In genomic region chr7:105738286-105738685, GRCm38 (mm10) we compare ENCODE assay signal across 8 mouse cellular contexts. TPM values are rescaled to one million over a fixed set of nuclear protein-coding genes. Genes with fewer than 3 reads are reported as not detected.
DNase-seq lines count a peak whose midpoint lies in the region; ATAC-seq and TF ChIP-seq lines count a peak whose summit lies in the region.

No protein-coding gene starts in this region.

- no peak for TF ChIP-seq POLR2A in small intestine, adult 2 months (IDR thresholded peaks at IDR 0.05; ENCODE audit: low read depth, low read length)

- H3K4me3 ChIP-seq in gastrocnemius, adult 2 months: peak overlapping the region; percentile 77
- peak overlapping the region; percentile 41 for H3K4me3 ChIP-seq in lung, embryonic 16.5 days (ENCODE audit: low read length)
- H3K4me3 ChIP-seq in intestine, postnatal 0 days (ENCODE audit: low read depth, low read length): peak overlapping the region; percentile 93
- H3K4me3 ChIP-seq in small intestine, adult 2 months (ENCODE audit: low read depth, low read length): no peak overlapping the region

- TF ChIP-seq CTCF in gastrocnemius, adult 2 months (IDR thresholded peaks at IDR 0.05): no peak
- no peak for TF ChIP-seq CTCF in intestine, postnatal 0 days (IDR thresholded peaks at IDR 0.05; ENCODE audit: low read depth)
- TF ChIP-seq CTCF in small intestine, adult 2 months (IDR thresholded peaks at IDR 0.05; ENCODE audit: extremely low read depth, insufficient read length, insufficient replicate concordance, low read depth, low read length): no peak

- H3K9me3 ChIP-seq in lung, embryonic 16.5 days (ENCODE audit: control insufficient read depth, low read length): no peaks in the 10 kb centered on the region
- H3K9me3 ChIP-seq in intestine, postnatal 0 days (ENCODE audit: control insufficient read depth): no peaks in the 10 kb centered on the region

- no peaks in the 10 kb centered on the region for H3K27me3 ChIP-seq in lung, embryonic 16.5 days (ENCODE audit: control insufficient read depth, insufficient read depth, low read depth, low read length)
- H3K27me3 ChIP-seq in intestine, postnatal 0 days (replicated peaks; ENCODE audit: control insufficient read depth, insufficient read depth, low read length): no peaks in the 10 kb centered on the region
- H3K27me3 ChIP-seq in small intestine, adult 2 months (ENCODE audit: control insufficient read depth, insufficient read depth, low read length): no peaks in the 10 kb centered on the region

- WGBS in lung, embryonic 16.5 days: 63% methylated on average over 2 of the region's 2 CpGs
- WGBS in intestine, postnatal 0 days: 51% methylated on average over 2 of the region's 2 CpGs
- 72% methylated on average over 2 of the region's 2 CpGs for WGBS in small intestine, adult 2 months

- peak overlapping the region; percentile 99 for H3K27ac ChIP-seq in gastrocnemius, adult 2 months
- peak overlapping the region; percentile 98 for H3K27ac ChIP-seq in lung, embryonic 16.5 days (ENCODE audit: low read length)
- H3K27ac ChIP-seq in intestine, postnatal 0 days (ENCODE audit: low read depth, low read length): peak overlapping the region; percentile 78
- peak overlapping the region; percentile 92 for H3K27ac ChIP-seq in small intestine, adult 2 months (ENCODE audit: insufficient read depth, low read depth, low read length)

- H3K36me3 ChIP-seq in lung, embryonic 16.5 days (ENCODE audit: control insufficient read depth, insufficient read depth, low read length): peaks cover 34% of the 10 kb centered on the region
- peaks cover 41% of the 10 kb centered on the region for H3K36me3 ChIP-seq in intestine, postnatal 0 days (ENCODE audit: control insufficient read depth, insufficient read depth)
- H3K36me3 ChIP-seq in small intestine, adult 2 months (ENCODE audit: control insufficient read depth, insufficient read depth, low read length): peaks cover 28% of the 10 kb centered on the region

- no peak for DNase-seq in gastrocnemius, adult 2 months
- no peak for DNase-seq in gastrocnemius, postnatal 10 days
- DNase-seq in lung, postnatal 4 days: no peak
- no peak for DNase-seq in adrenal gland, postnatal 36 days
- no peak for DNase-seq in layer of hippocampus, adult 11-12 months (ENCODE audit: low spot score)

- peak overlapping the region; percentile 78 for H3K4me2 ChIP-seq in lung, embryonic 16.5 days (ENCODE audit: low read depth, low read length)
- H3K4me2 ChIP-seq in intestine, postnatal 0 days (replicated peaks; ENCODE audit: low read depth): peak overlapping the region; percentile 92

- H3K4me1 ChIP-seq in lung, embryonic 16.5 days (replicated peaks; ENCODE audit: control insufficient read depth, insufficient read depth, low read length): peaks cover 35% of the 10 kb centered on the region
- H3K4me1 ChIP-seq in intestine, postnatal 0 days (replicated peaks; ENCODE audit: control insufficient read depth, insufficient read depth, low read length): no peaks in the 10 kb centered on the region
- H3K4me1 ChIP-seq in small intestine, adult 2 months (ENCODE audit: control insufficient read depth, insufficient read depth, insufficient read length, low read length): peaks cover 3% of the 10 kb centered on the region; the same call in 1 of the 2 replicates

- peak overlapping the region; percentile 62 for H3K9ac ChIP-seq in lung, embryonic 16.5 days (ENCODE audit: low read length)
- H3K9ac ChIP-seq in intestine, postnatal 0 days (ENCODE audit: low read depth, low read length): peak overlapping the region; percentile 43; the same call in 1 of the 2 replicates

- intact Hi-C loops in gastrocnemius, adult 2 months (cut with DNase I): loop anchor here (5.0 to 10.0 kb wide), 2 partner anchors 96 to 183 kb away; partner anchors contain the start of genes Arfip2, Gm45799, Smpd1 and Timm10b

- ATAC-seq in lung, embryonic 16.5 days (ENCODE audit: low read depth): no peak
- ATAC-seq in intestine, postnatal 0 days: no peak

RNA-seq across cellular contexts. Expression of gene Rrp8, which starts 1.1 kb away (rescaled TPM):
- total RNA-seq in gastrocnemius, adult 2 months (2021): 10 to 100 TPM; 12.2 to 12.3 TPM
- 10 to 100 TPM in 1 of 2 experiments, 1 to 10 TPM in 1; 9.9 to 13.4 TPM for total RNA-seq in gastrocnemius, postnatal 10 days (2021)
- polyA plus RNA-seq in lung, embryonic 16.5 days (2015; fragmentation: Nextera tagmentation; extraction: Ambion mirVana): 31.1 and 41.7 TPM in 2 replicates
- polyA plus RNA-seq in intestine, postnatal 0 days (2015; fragmentation: Nextera tagmentation; extraction: Ambion mirVana): 12.7 and 15.0 TPM in 2 replicates
- polyA plus RNA-seq in small intestine, adult 2 months (2012; rRNA removed): 2.5 and 2.7 TPM in 2 replicates
- 10 to 100 TPM; 17.9 to 22.5 TPM for total RNA-seq in adrenal gland, postnatal 36 days (2021)

RNA-seq across cellular contexts. Expression of gene Ilk, which starts 1.9 kb away (rescaled TPM):
- 10 to 100 TPM; 41.8 to 49.1 TPM for total RNA-seq in gastrocnemius, adult 2 months (2021)
- total RNA-seq in gastrocnemius, postnatal 10 days (2021): 100 to 1,000 TPM; 107 to 128 TPM
- 413 and 414 TPM in 2 replicates for polyA plus RNA-seq in lung, embryonic 16.5 days (2015; fragmentation: Nextera tagmentation; extraction: Ambion mirVana)
- 173 and 178 TPM in 2 replicates for polyA plus RNA-seq in intestine, postnatal 0 days (2015; fragmentation: Nextera tagmentation; extraction: Ambion mirVana)
- polyA plus RNA-seq in small intestine, adult 2 months (2012; rRNA removed): 39.9 and 60.8 TPM in 2 replicates
- total RNA-seq in adrenal gland, postnatal 36 days (2021): 100 to 1,000 TPM; 145 to 159 TPM

RNA-seq across cellular contexts. Expression of gene Taf10, which starts 5.9 kb away (rescaled TPM):
- 100 to 1,000 TPM in 1 of 2 experiments, 10 to 100 TPM in 1; 78.6 to 100 TPM for total RNA-seq in gastrocnemius, adult 2 months (2021)
- total RNA-seq in gastrocnemius, postnatal 10 days (2021): 10 to 100 TPM; 79.2 to 81.7 TPM
- 101 and 105 TPM in 2 replicates for polyA plus RNA-seq in lung, embryonic 16.5 days (2015; fragmentation: Nextera tagmentation; extraction: Ambion mirVana)
- 164 and 168 TPM in 2 replicates for polyA plus RNA-seq in intestine, postnatal 0 days (2015; fragmentation: Nextera tagmentation; extraction: Ambion mirVana)
- polyA plus RNA-seq in small intestine, adult 2 months (2012; rRNA removed): 400 and 599 TPM in 2 replicates
- total RNA-seq in adrenal gland, postnatal 36 days (2021): 100 to 1,000 TPM; 209 to 217 TPM

RNA-seq across cellular contexts. Expression of gene Tpp1, which starts 13.7 kb away (rescaled TPM):
- 10 to 100 TPM; 42.3 to 45.8 TPM for total RNA-seq in gastrocnemius, adult 2 months (2021)
- total RNA-seq in gastrocnemius, postnatal 10 days (2021): 10 to 100 TPM; 29.5 to 30.0 TPM
- polyA plus RNA-seq in lung, embryonic 16.5 days (2015; fragmentation: Nextera tagmentation; extraction: Ambion mirVana): 96.4 and 102 TPM in 2 replicates
- 176 and 184 TPM in 2 replicates for polyA plus RNA-seq in intestine, postnatal 0 days (2015; fragmentation: Nextera tagmentation; extraction: Ambion mirVana)
- polyA plus RNA-seq in small intestine, adult 2 months (2012; rRNA removed): 37.2 and 55.9 TPM in 2 replicates
- total RNA-seq in adrenal gland, postnatal 36 days (2021): 100 to 1,000 TPM in 1 of 2 experiments, 10 to 100 TPM in 1; 99.2 to 113 TPM

RNA-seq across cellular contexts. Expression of gene Dchs1, which starts 49.2 kb away (rescaled TPM):
- 1 to 10 TPM; 2.1 to 5.0 TPM for total RNA-seq in gastrocnemius, adult 2 months (2021)
- 10 to 100 TPM; 17.9 to 27.1 TPM for total RNA-seq in gastrocnemius, postnatal 10 days (2021)
- 7.1 and 7.2 TPM in 2 replicates for polyA plus RNA-seq in lung, embryonic 16.5 days (2015; fragmentation: Nextera tagmentation; extraction: Ambion mirVana)
- polyA plus RNA-seq in intestine, postnatal 0 days (2015; fragmentation: Nextera tagmentation; extraction: Ambion mirVana): 2.2 and 2.4 TPM in 2 replicates
- 2.9 and 5.2 TPM in 2 replicates for polyA plus RNA-seq in small intestine, adult 2 months (2012; rRNA removed)
- 1 to 10 TPM; 7.5 to 8.0 TPM for total RNA-seq in adrenal gland, postnatal 36 days (2021)
